Mouse (Mus musculus) G1E (cell line): ENCODE data around the gene Fcer2a. TPM values are rescaled to one million over a fixed set of nuclear protein-coding genes. Genes with fewer than 3 reads are reported as not detected.

Source experiments
- ATAC-seq: 2 replicates; pipeline ENCODE4 v1.8.0; 2016; ENCODE audit warnings: mild to moderate bottlenecking; ENCODE audit not compliant: insufficient number of reproducible peaks, poor library complexity, low FRiP score, severe bottlenecking; ENCODE audit errors: extremely low read depth
- DNase-seq: peaks from one replicate; pipeline ENCODE4 v3.0.0; 2012; ENCODE audit warnings: low spot score
- H3K27me3 ChIP-seq: 2 replicates; pipeline ENCODE4 v1.6.1; 2012; ENCODE audit warnings: mild to moderate bottlenecking, low read length, inconsistent platforms; ENCODE audit not compliant: insufficient read depth
- H3K36me3 ChIP-seq: replicated peaks from 2 replicates; pipeline ENCODE3; 2012; ENCODE audit warnings: mild to moderate bottlenecking, inconsistent platforms
- H3K4me1 ChIP-seq: 2 replicates; pipeline ENCODE4 v1.6.1; 2012; ENCODE audit warnings: low read depth, low read length, inconsistent platforms, mixed read lengths; ENCODE audit not compliant: insufficient read depth
- H3K4me3 ChIP-seq: 2 replicates; pipeline ENCODE4 v1.5.1; 2012; ENCODE audit warnings: low read depth, mild to moderate bottlenecking, inconsistent platforms, low read length, moderate library complexity, mixed read lengths
- H3K9me3 ChIP-seq: replicated peaks from 2 replicates; pipeline ENCODE4 v1.6.1; 2012; ENCODE audit warnings: inconsistent platforms
- CTCF ChIP-seq: IDR thresholded peaks from 2 replicates; pipeline ENCODE4 v1.5.1; 2012; ENCODE audit warnings: low read depth, low read length, inconsistent platforms, mixed read lengths
- GATA1 ChIP-seq: IDR thresholded peaks from 2 replicates; pipeline ENCODE4 v1.6.1; 2012; ENCODE audit warnings: borderline replicate concordance, low read length, inconsistent platforms, mixed read lengths
- GATA2 ChIP-seq: IDR thresholded peaks from 2 replicates; pipeline ENCODE4 v1.6.1; 2012; ENCODE audit warnings: low read depth, low read length, inconsistent platforms, borderline replicate concordance
- POLR2AphosphoS5 ChIP-seq: IDR thresholded peaks from 2 replicates; pipeline ENCODE4 v1.6.1; 2012; ENCODE audit warnings: low read depth, low read length, inconsistent platforms; ENCODE audit not compliant: insufficient replicate concordance
- TAL1 ChIP-seq: conservative IDR thresholded peaks from 2 replicates; pipeline ENCODE4 v1.6.1; 2012; ENCODE audit warnings: low read depth, low read length, inconsistent platforms, mixed read lengths
- polyA plus RNA-seq: library from polyadenylated mRNA; stranded (reverse); fragments of >175 nt; gene quantifications from 2 replicates; pipeline ENCODE4 v1.2.3, GENCODE M21; 2012
- total RNA-seq, 2 experiments: library from RNA; stranded (forward) in 1 of 2; stranded (reverse) in 1 of 2; fragments of 200-1000 nt in 1 of 2; fragments of >200 nt in 1 of 2; fragmentation: Nextera tagmentation in 1 of 2; gene quantifications; 2 replicates each; pipeline ENCODE4 v1.2.3; 2014 to 2017

Gene Fcer2a
- total and polyA plus RNA-seq, 3 experiments = not detected

DNA sequence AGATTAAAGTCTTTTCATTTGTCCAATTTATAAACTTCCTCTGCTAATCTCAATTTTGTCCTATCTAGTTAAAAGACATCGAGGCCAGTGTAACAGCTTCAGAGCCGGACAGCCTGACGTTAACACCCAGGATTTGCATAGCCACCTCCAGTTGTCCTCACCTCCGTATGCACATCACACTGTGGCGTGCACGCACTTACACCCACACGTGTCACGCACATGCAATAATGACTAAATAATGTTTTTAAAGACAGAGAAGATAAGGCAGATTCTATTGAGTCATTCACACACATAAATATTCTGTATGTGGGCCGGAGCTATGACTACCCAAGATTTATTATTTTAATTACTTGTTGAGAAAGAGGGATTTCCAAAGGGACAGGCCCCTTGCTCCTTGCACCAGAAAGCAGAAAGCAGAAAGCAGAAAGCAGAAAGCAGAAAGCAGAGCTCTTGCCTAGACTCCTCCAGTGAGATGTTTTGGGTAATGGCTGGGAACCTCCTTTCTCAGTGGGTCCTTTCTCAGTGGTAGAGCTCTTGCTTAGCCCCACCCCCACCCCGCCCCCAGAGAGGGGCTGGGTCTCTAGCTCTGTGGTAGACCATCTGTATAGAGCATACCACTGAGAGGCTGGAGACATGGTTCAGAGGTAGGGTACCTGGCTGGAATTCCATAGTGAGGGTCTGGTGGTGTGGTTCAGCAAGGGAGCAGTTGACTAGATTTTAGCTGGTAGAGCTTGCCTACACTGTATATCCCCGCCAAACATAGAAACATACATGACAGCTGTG lies 39.1 kb downstream of the Fcer2a start:
- H3K27me3 ChIP-seq = peaks cover 51% of the 10 kb centered on the region
- no peak overlapping the region for H3K4me3 ChIP-seq
- H3K36me3 ChIP-seq = no peaks in the 10 kb centered on the region
- H3K4me1 ChIP-seq = no peaks in the 10 kb centered on the region
- TF ChIP-seq GATA1 (no peak), GATA2 (no peak), CTCF (no peak), TAL1 (no peak), POLR2AphosphoS5 (no peak)
- ATAC-seq (no peak), DNase-seq (no peak)
- no peaks in the 10 kb centered on the region for H3K9me3 ChIP-seq

DNA sequence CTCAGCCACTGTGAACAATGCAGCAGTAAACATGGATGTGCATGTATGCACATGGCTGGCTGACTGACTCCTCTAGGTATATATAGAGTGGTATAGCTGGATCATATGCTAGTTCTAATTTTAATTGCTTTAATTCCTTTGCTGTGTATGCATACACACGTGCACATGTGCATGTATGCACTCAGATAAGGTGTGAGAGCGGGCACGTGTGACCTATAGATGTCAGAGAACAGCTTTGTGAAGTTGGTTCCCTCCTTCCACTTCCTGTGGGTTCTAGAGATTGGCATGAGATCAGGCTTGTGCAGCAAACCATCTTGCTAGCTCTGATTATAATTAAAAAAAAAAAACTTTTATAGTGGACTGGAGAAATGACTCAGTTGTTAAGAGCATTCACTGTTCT lies 41.1 kb downstream of the Fcer2a start:
- Histone ChIP-seq H3K4me3 (no peak overlapping the region), H3K27me3 (peaks cover 51% of the 10 kb centered on the region), H3K36me3 (no peaks in the 10 kb centered on the region), H3K4me1 (peaks cover 2% of the 10 kb centered on the region; the same call in 1 of the 2 replicates), H3K9me3 (no peaks in the 10 kb centered on the region)
- ATAC-seq (no peak), DNase-seq (no peak)
- TF ChIP-seq CTCF = no peak
- TF ChIP-seq TAL1 = no peak
- TF ChIP-seq GATA1 = no peak
- no peak for TF ChIP-seq POLR2AphosphoS5
- TF ChIP-seq GATA2 = no peak

DNA sequence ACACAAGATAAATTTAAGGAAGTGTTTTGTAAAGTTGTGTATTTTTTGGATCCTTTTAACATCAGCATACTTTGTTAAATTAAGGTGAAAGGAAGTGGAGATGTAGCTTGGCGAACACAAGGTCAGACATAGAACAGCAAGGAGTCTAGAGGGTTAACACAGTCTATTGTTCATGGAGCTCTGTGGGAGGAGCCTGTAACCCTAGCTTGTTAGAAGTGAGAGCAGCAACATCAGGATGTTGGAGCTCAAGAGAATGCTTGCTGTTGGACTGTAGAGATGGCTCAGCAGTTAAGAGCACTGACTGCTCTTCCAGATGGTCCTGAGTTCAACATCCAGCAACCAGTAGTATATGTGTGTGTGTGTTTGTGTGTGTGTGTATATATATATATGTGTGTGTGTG lies 45.0 kb downstream of the Fcer2a start:
- H3K9me3 ChIP-seq = no peaks in the 10 kb centered on the region
- TF ChIP-seq TAL1 (no peak), CTCF (no peak), GATA1 (no peak), POLR2AphosphoS5 (no peak), GATA2 (no peak)
- no peak overlapping the region for H3K4me3 ChIP-seq
- DNase-seq (no peak), ATAC-seq (no peak)
- H3K4me1 ChIP-seq = peaks cover 8% of the 10 kb centered on the region
- H3K27me3 ChIP-seq = peaks cover 27% of the 10 kb centered on the region
- H3K36me3 ChIP-seq = peaks cover 2% of the 10 kb centered on the region

DNA sequence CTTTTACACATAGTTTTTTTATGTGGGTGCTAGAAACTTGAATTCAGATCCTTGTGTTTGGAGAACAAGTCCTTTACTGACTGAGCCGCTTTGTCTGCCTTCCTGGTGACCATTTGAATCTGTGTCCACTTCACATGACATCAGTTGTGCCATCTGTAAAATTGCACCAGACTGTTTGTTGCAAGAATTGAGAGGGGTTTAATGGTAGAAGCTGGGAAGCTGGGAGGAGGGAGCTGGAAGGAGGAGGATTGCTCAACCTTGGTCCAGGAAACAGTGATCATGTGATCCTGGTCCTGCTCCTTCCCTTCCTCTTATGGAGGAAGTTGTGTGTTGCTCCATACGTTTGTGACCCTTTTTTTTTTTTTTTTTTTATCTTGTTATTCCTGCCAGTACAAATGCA lies 45.7 kb downstream of the Fcer2a start:
- DNase-seq (no peak), ATAC-seq (no peak)
- TF ChIP-seq GATA2 (no peak), POLR2AphosphoS5 (no peak), GATA1 (no peak), TAL1 (no peak), CTCF (no peak)

DNA sequence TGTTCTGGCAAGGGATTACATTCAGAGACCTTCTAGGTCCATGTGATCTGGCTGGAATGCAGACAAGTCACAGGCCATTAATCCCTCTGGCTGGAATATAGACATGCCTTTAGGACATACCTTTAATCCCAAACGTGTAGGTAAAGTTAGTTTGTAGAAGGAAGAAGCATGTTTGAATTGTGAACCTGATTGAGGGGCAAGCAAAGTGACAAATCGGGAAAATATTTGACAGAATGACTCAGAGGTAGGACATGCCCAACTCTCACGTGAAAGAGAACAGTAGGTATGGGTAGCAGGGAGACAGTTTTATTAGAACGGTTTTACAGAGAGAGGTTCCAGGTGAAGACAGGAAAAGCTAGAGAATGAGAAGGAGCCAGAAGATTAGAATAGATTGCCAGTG lies 46.4 kb downstream of the Fcer2a start:
- DNase-seq (no peak), ATAC-seq (no peak)
- TF ChIP-seq GATA1 (no peak), GATA2 (no peak), POLR2AphosphoS5 (no peak), TAL1 (no peak), CTCF (no peak)
- peaks cover 27% of the 10 kb centered on the region for H3K27me3 ChIP-seq
- peaks cover 14% of the 10 kb centered on the region for H3K36me3 ChIP-seq
- H3K4me3 ChIP-seq = no peak overlapping the region
- H3K9me3 ChIP-seq = no peaks in the 10 kb centered on the region
- peaks cover 8% of the 10 kb centered on the region for H3K4me1 ChIP-seq

More for the DNA sequence above, 45.7 kb downstream of the Fcer2a start:
- H3K27me3 ChIP-seq = peaks cover 27% of the 10 kb centered on the region
- peaks cover 7% of the 10 kb centered on the region for H3K36me3 ChIP-seq
- no peaks in the 10 kb centered on the region for H3K9me3 ChIP-seq
- H3K4me1 ChIP-seq = peaks cover 8% of the 10 kb centered on the region
- no peak overlapping the region for H3K4me3 ChIP-seq

DNA sequence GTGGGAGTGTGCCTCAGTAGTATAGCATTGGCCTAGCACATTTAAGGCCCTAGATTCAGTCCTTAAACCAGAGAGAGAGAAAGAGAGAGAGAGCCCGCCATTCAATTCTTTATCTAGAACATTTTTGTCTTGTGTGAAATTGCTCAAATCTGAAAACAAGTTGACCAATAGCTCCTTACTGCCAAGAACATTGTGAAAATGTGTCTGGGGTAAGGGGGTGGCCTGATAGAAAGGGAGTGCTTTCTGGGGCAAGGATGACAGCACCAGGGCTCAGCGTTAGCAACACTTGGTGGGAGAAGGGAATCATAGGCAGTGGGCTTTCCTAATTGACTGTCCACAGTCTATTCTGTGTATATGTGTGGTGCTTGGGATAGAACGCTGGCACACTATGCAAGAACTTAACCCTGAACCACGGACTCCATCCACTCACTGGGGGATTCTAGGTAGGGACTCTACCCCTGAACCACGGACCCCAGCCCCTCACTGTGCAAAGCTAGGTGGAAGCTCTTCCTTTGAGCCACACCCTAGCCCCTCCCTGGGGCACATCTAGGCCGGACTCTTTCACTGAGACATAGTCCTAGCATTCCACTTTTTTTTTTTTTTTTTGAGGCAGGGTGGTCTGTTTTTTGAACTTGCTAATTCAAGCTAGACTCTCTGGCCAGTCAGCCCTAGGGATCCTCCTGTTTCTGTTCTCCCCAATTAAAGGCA lies 47.0 kb downstream of the Fcer2a start:
- Histone ChIP-seq H3K9me3 (no peaks in the 10 kb centered on the region), H3K4me3 (no peak overlapping the region), H3K27me3 (peaks cover 24% of the 10 kb centered on the region), H3K4me1 (peaks cover 8% of the 10 kb centered on the region), H3K36me3 (peaks cover 20% of the 10 kb centered on the region)
- no peak for TF ChIP-seq GATA1
- no peak for TF ChIP-seq POLR2AphosphoS5
- no peak for TF ChIP-seq TAL1
- TF ChIP-seq GATA2 = no peak
- no peak for TF ChIP-seq CTCF
- ATAC-seq = no peak
- DNase-seq = no peak
